Mouse (Mus musculus) liver, embryonic 14.5 days (tissue): ENCODE measurements around the gene Flnb. TPM values are rescaled to one million over a fixed set of nuclear protein-coding genes. Genes with fewer than 3 reads are reported as not detected.

Source experiments
- ATAC-seq: fragments of 200-750 bp; cut with Nextera tagmentation; 2 replicates; pipeline ENCODE4 v1.8.0; 2017; ENCODE audit warnings: moderate number of reproducible peaks, mild to moderate bottlenecking, moderate library complexity; ENCODE audit not compliant: insufficient read depth
- DNase-seq, 3 experiments: peaks; one replicate each; pipeline ENCODE4 v3.0.0-alpha.2; 2012 to 2013; ENCODE audit warnings: low read depth in 3 of 3, low spot score in 3 of 3
- H3K27ac ChIP-seq: fragments of 300-500 bp; sonication (generic); 2 replicates; pipeline ENCODE4 v1.5.1; 2014; ENCODE audit warnings: moderate library complexity, mild to moderate bottlenecking, control low read depth, inconsistent platforms
- H3K27me3 ChIP-seq: fragments of 300-500 bp; sonication (generic); 2 replicates; pipeline ENCODE4 v1.6.1; 2014; ENCODE audit warnings: mild to moderate bottlenecking, low read length, moderate library complexity; ENCODE audit not compliant: control insufficient read depth, insufficient read depth
- H3K36me3 ChIP-seq: fragments of 300-500 bp; sonication (generic); replicated peaks from 2 replicates; pipeline ENCODE4 v1.6.1; 2014; ENCODE audit warnings: low read depth; ENCODE audit not compliant: control insufficient read depth, insufficient read depth
- H3K4me1 ChIP-seq, 2 experiments: fragments of 200-500 bp in 1 of 2; fragments of 300-500 bp in 1 of 2; sonication (generic) in 1 of 2; replicated peaks; 2 replicates each; pipeline ENCODE4 v1.6.1; 2012 to 2014; ENCODE audit warnings: antibody characterized with exemption in 1 of 2, inconsistent platforms in 1 of 2, low read length in 1 of 2; ENCODE audit not compliant: control insufficient read depth in 2 of 2, insufficient read depth in 2 of 2
- H3K4me2 ChIP-seq: fragments of 300-500 bp; sonication (generic); 2 replicates; pipeline ENCODE4 v1.6.1; 2014; ENCODE audit warnings: low read depth, mild to moderate bottlenecking, control low read depth, moderate library complexity
- H3K4me3 ChIP-seq, 2 experiments: fragments of 200-500 bp in 1 of 2; fragments of 300-500 bp in 1 of 2; sonication (generic) in 1 of 2; 2 replicates each; pipeline ENCODE4 v1.5.1; 2012 to 2014; ENCODE audit warnings: low read depth in 2 of 2, low read length in 2 of 2, mild to moderate bottlenecking in 2 of 2, control low read depth in 1 of 2, inconsistent platforms in 1 of 2, moderate library complexity in 1 of 2; ENCODE audit not compliant: insufficient read depth in 1 of 2
- H3K9ac ChIP-seq: fragments of 300-500 bp; sonication (generic); replicated peaks from 2 replicates; pipeline ENCODE4 v1.6.1; 2014; ENCODE audit warnings: mild to moderate bottlenecking, control low read depth, moderate library complexity
- H3K9me3 ChIP-seq: fragments of 300-500 bp; sonication (generic); 2 replicates; pipeline ENCODE4 v1.6.1; 2016; ENCODE audit warnings: low read length, mixed read lengths; ENCODE audit not compliant: control insufficient read depth
- CTCF ChIP-seq: IDR thresholded peaks from 2 replicates; pipeline ENCODE4 v1.5.1; 2016; ENCODE audit warnings: antibody characterized with exemption, low read depth, control low read depth
- EP300 ChIP-seq: IDR thresholded peaks from 2 replicates; pipeline ENCODE4 v1.6.1; 2016; ENCODE audit warnings: antibody characterized with exemption, low read depth
- WGBS: fragments of 180-500 bp; shearing (Covaris S2); extraction: QIAGEN DNeasy Blood & Tissue Kit; methylation state at CpG from one replicate; pipeline ENCODE4 v1.1.7; 2014; ENCODE audit not compliant: insufficient replicate concordance; 5-methylcytosine and 5-hydroxymethylcytosine counted together
- polyA plus RNA-seq, 2 experiments: library from polyadenylated mRNA; depleted of rRNA in 1 of 2; stranded (reverse) in 1 of 2; unstranded in 1 of 2; fragments of >200 nt; fragmentation: Nextera tagmentation in 1 of 2; extraction: Ambion mirVana in 1 of 2; gene quantifications; 2 replicates each; pipeline versions ENCODE4 v1.2.1 to v1.2.3; 2012 to 2014

The Flnb gene
- polyA plus RNA-seq (2012; rRNA removed) (3.2 and 3.7 TPM in 2 replicates), polyA plus RNA-seq (2014; fragmentation: Nextera tagmentation; extraction: Ambion mirVana) (3.2 and 3.6 TPM in 2 replicates)

- TF ChIP-seq CTCF, result peak; percentile 88
- TF ChIP-seq EP300, result no peak
- H3K36me3 ChIP-seq, result no peaks in the 10 kb centered on the region
- H3K27ac ChIP-seq, result no peak within 1 kb of the TSS
- no peaks in the 10 kb centered on the region for H3K9me3 ChIP-seq
- H3K4me2 ChIP-seq, result peak within 1 kb of the TSS; percentile 71
- H3K27me3 ChIP-seq, result peaks cover 11% of the 10 kb centered on the region
- peak within 1 kb of the TSS; percentile 45 for H3K9ac ChIP-seq
- peak within 1 kb of the TSS; percentile 56 to 60 for H3K4me3 ChIP-seq
- under 1% methylated on average over 49 of the region's 49 CpGs for WGBS
- ATAC-seq (peak; percentile 92), DNase-seq (peak; percentile 55 to 73 (median 63))
- 0 out of 4 replicates have a peak, but pooled peaks cover 0 to 8% of the 10 kb centered on the region in 2 experiments for H3K4me1 ChIP-seq
These were observed at the start of gene Flnb for GRCm38 (mm10) chr14:7817770-7818462. Gene Flnb (plus strand): TSS chr14:7817957.

DNA sequence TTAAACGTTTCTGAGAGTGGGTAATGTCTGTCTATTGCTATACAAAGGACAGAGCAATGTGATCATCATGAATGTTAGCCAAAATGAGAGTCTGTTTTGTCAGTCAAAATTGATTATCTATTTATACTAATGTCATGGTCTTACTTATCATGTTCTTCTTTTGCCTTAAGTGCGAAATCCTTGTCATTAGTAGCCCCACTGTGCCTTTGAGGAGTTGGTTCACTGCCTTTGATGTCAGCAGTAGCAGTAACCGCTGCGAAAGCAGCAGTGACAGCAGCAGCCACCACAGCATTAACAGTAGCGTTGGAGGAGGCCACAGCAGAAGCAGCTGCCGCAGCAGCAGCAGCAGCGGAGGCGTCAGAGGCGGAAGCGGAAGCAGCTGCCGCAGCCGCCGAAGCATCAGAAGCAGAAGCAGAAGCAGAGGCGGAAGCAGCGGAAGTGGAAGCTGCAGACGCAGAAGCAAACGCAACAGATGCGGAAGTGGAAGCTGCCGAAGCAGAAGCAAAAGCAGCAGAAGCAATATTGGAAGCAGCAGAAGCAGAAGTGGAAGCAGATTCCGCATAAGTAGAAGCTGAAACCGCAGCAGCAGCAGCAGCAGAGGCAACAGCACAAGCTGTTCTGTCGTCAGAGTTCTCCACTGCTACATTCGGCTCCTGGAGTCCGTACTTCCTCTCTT lies 43.9 kb upstream of the Flnb start:
- H3K9ac ChIP-seq, result peak overlapping the region; percentile 39
- H3K4me1 ChIP-seq, result 0 out of 4 replicates have a peak, but pooled peaks cover 0 to 3% of the 10 kb centered on the region in 2 experiments
- peak overlapping the region; percentile 59 for H3K4me2 ChIP-seq
- ATAC-seq (peak; percentile 58; the same call in 1 of the 2 replicates), DNase-seq (peak in 1 of 3 experiments; percentile 45)
- H3K4me3 ChIP-seq, result peak overlapping the region; percentile 56 to 92
- H3K9me3 ChIP-seq, result no peaks in the 10 kb centered on the region
- H3K27me3 ChIP-seq, result no peaks in the 10 kb centered on the region
- H3K36me3 ChIP-seq, result no peaks in the 10 kb centered on the region
- no peak overlapping the region for H3K27ac ChIP-seq
- no peak for TF ChIP-seq CTCF
- TF ChIP-seq EP300, result no peak
- 15% methylated on average over 24 of the region's 24 CpGs for WGBS

- no peak for ATAC-seq
- Histone ChIP-seq H3K4me3 (no peak overlapping the region), H3K27me3 (no peaks in the 10 kb centered on the region), H3K27ac (no peak overlapping the region), H3K9me3 (no peaks in the 10 kb centered on the region), H3K4me2 (0 out of 2 replicates have a peak overlapping the region, but pooled peaks have one; percentile 11), H3K4me1 (peaks cover 0 to 1% of the 10 kb centered on the region in 2 experiments; a peak in 1 of 4 replicates), H3K36me3 (no peaks in the 10 kb centered on the region), H3K9ac (no peak overlapping the region)
- TF ChIP-seq CTCF (no peak), EP300 (no peak)
- WGBS, result 14% methylated on average over 13 of the region's 13 CpGs
- no peak for DNase-seq
These were observed 31.7 kb upstream of the Flnb start for GRCm38 (mm10) chr14:7786073-7786472.

DNA sequence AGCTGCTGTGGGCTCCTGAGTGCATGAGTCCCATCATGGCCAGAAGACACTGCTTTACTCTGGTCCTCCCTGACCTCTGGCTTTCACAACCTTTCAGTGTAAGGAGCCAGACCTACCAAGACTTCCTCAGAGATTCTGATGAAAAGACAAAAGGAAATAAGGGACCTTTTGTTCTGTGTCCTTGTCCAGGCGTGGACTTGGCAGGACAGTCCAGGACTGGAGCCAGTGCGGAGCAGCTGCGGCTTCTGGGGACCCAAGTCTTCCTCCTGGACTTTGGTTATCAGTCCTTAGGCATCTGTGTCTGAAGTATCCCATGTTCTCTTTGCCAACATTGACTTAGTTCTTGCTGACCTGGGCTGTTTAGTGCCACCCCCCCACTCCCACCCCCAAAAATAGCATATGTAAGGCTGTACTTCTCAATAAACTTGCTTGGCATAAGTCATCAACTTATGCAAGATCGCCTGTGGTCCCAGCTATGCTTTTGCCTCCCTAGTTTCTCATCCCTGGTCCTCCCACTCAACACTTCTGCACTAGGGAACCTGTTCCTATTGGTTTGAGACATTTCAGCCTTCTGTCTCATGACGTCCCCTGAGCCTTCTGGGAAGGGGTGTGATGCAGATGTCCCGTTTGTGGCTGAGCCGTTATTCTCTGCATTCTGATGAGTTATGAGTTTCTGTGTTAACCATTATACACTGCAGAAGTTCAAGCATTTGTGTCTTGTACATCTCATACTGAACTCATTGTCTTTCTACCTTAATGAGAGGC lies 28.3 kb upstream of the Flnb start:
- no peaks in the 10 kb centered on the region for H3K36me3 ChIP-seq
- no peak for ATAC-seq
- H3K4me3 ChIP-seq, result no peak overlapping the region
- peaks cover 0 to 5% of the 10 kb centered on the region in 2 experiments; a peak in 1 of 4 replicates for H3K4me1 ChIP-seq
- no peaks in the 10 kb centered on the region for H3K9me3 ChIP-seq
- H3K27me3 ChIP-seq, result peaks cover 9% of the 10 kb centered on the region
- DNase-seq, result no peak
- WGBS, result 66% methylated on average over 7 of the region's 7 CpGs
- TF ChIP-seq EP300, result no peak
- no peak overlapping the region for H3K27ac ChIP-seq
- H3K4me2 ChIP-seq, result no peak overlapping the region
- H3K9ac ChIP-seq, result no peak overlapping the region
